Mouse (Mus musculus) intestine, postnatal 0 days (tissue): Measurements from ENCODE around the gene Casp9. TPM values are rescaled to one million over a fixed set of nuclear protein-coding genes. Genes with fewer than 3 reads are reported as not detected.

Experiments
- ATAC-seq: fragments of 200-750 bp; cut with Nextera tagmentation; 2 replicates; pipeline ENCODE4 v1.8.0; 2017; ENCODE audit warnings: mild to moderate bottlenecking, moderate TSS enrichment, moderate library complexity
- H3K27ac ChIP-seq: fragments of 300-500 bp; sonication (generic); 2 replicates; pipeline ENCODE4 v1.5.1; 2014; ENCODE audit warnings: mild to moderate bottlenecking, low read depth, low read length, moderate library complexity
- H3K27me3 ChIP-seq: fragments of 300-500 bp; sonication (generic); replicated peaks from 2 replicates; pipeline ENCODE4 v1.6.1; 2014; ENCODE audit warnings: low read length, mixed read lengths; ENCODE audit not compliant: control insufficient read depth, insufficient read depth
- H3K36me3 ChIP-seq: fragments of 300-500 bp; sonication (generic); 2 replicates; pipeline ENCODE4 v1.6.1; 2014; ENCODE audit warnings: mild to moderate bottlenecking, moderate library complexity; ENCODE audit not compliant: control insufficient read depth, insufficient read depth
- H3K4me1 ChIP-seq: fragments of 300-500 bp; sonication (generic); replicated peaks from 2 replicates; pipeline ENCODE4 v1.6.1; 2014; ENCODE audit warnings: antibody characterized with exemption, low read length, mixed read lengths; ENCODE audit not compliant: control insufficient read depth, insufficient read depth
- H3K4me2 ChIP-seq: fragments of 300-500 bp; sonication (generic); replicated peaks from 2 replicates; pipeline ENCODE4 v1.6.1; 2014; ENCODE audit warnings: low read depth, mild to moderate bottlenecking, moderate library complexity
- H3K4me3 ChIP-seq: fragments of 300-500 bp; sonication (generic); 2 replicates; pipeline ENCODE4 v1.5.1; 2014; ENCODE audit warnings: low read depth, low read length
- H3K9ac ChIP-seq: fragments of 300-500 bp; sonication (generic); 2 replicates; pipeline ENCODE4 v1.6.1; 2014; ENCODE audit warnings: mild to moderate bottlenecking, low read depth, low read length
- H3K9me3 ChIP-seq: fragments of 300-500 bp; sonication (generic); 2 replicates; pipeline ENCODE4 v1.6.1; 2016; ENCODE audit warnings: mixed run types; ENCODE audit not compliant: control insufficient read depth
- CTCF ChIP-seq: sonication (generic); IDR thresholded peaks from 2 replicates; pipeline ENCODE4 v1.5.1; 2016; ENCODE audit warnings: low read depth, mild to moderate bottlenecking, control low read depth, antibody characterized with exemption, moderate library complexity
- WGBS: fragments of 180-500 bp; shearing (Covaris S2); extraction: QIAGEN DNeasy Blood & Tissue Kit; methylation state at CpG from one replicate; pipeline ENCODE4 v1.1.7; 2014; 5-methylcytosine and 5-hydroxymethylcytosine counted together
- polyA plus RNA-seq: library from polyadenylated mRNA; unstranded; fragments of >200 nt; fragmentation: Nextera tagmentation; extraction: Ambion mirVana; gene quantifications from 2 replicates; pipeline ENCODE4 v1.2.1, GENCODE M21; 2015

Casp9 gene
- polyA plus RNA-seq, 1 experiment from 2014 or later = 13.4 TPM

- peaks cover 15% of the 10 kb centered on the region for H3K36me3 ChIP-seq
- 27% methylated on average over 3 of the region's 3 CpGs for WGBS
- no peaks in the 10 kb centered on the region for H3K9me3 ChIP-seq
- peak overlapping the region; percentile 75 for H3K4me3 ChIP-seq
- no peak for TF ChIP-seq CTCF
- peak overlapping the region; percentile 84 for H3K9ac ChIP-seq
- peak overlapping the region; percentile 84 for H3K4me2 ChIP-seq
- H3K4me1 ChIP-seq = peaks cover under 1% of the 10 kb centered on the region; the same call in 1 of the 2 replicates
- no peaks in the 10 kb centered on the region for H3K27me3 ChIP-seq
- H3K27ac ChIP-seq = peak overlapping the region; percentile 69
- no peak for ATAC-seq
These were observed 3.7 kb upstream of the Casp9 start for GRCm38 (mm10) chr4:141789564-141790218.

DNA sequence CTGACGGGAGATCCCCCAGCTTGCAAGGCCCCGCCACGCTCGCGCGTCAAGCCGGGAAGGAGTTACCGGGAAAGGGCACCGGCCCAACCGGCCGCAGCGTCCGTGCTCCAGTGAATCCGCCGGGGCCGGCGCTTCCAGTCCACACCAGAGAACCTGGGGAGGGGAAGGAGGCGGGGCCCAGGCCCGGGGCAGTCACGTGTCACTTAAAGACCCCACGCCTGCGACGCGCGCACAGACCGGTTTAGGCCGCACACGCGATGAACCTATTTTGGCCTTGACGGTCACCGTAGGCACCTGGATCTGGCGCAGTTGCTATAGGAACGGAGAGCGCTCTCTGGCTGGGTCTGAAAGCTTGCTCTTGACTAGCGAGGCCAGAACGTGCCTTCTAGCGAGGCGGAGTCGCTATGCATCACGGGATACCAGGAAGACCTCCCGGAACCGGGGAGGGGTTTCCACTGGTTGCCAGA is 2.9 kb upstream of the Casp9 start, which contains the start of gene Dnajc16:
Dnajc16 (minus strand) TSS at position 408 of the 467 bp plus-strand sequence.
- H3K4me2 ChIP-seq = peak within 1 kb of the TSS; percentile 84
- 0% methylated on average over 40 of the region's 42 CpGs for WGBS
- H3K9ac ChIP-seq = peak within 1 kb of the TSS; percentile 84
- peak within 1 kb of the TSS; percentile 75 for H3K4me3 ChIP-seq
- H3K36me3 ChIP-seq = peaks cover 7% of the 10 kb centered on the region
- H3K27ac ChIP-seq = peak within 1 kb of the TSS; percentile 69
- ATAC-seq = peak; percentile 86
- TF ChIP-seq CTCF = no peak; the same call in none of the 2 replicates
- no peaks in the 10 kb centered on the region for H3K27me3 ChIP-seq
- peaks cover 7% of the 10 kb centered on the region; the same call in 1 of the 2 replicates for H3K4me1 ChIP-seq
- no peaks in the 10 kb centered on the region for H3K9me3 ChIP-seq

DNA sequence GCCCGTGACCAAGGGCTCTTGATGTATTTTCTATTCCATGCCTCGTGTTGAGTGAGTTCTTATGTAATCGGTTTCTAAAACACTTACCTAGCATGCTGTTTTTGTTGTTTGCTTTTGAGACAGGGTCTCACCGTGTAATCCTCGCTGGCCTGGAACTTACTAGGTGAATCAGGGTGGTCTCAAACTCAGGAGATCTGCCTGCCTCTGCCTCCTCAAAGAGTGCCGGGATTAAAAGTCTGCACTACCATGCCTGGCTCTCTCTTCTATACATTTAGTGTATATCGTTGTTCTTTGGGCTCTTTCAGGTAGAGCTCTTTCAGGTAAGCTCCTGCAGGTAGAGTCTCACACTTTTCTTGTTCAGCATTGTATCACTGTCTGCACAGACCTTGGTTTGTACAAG is 1.9 kb upstream of the Casp9 start:
- H3K4me2 ChIP-seq = no peak overlapping the region
- H3K4me3 ChIP-seq = no peak overlapping the region
- peaks cover 6% of the 10 kb centered on the region; the same call in 1 of the 2 replicates for H3K36me3 ChIP-seq
- H3K9me3 ChIP-seq = no peaks in the 10 kb centered on the region
- WGBS = 84% methylated on average over 7 of the region's 7 CpGs
- no peaks in the 10 kb centered on the region for H3K27me3 ChIP-seq
- H3K9ac ChIP-seq = no peak overlapping the region
- ATAC-seq = no peak
- no peak for TF ChIP-seq CTCF
- peaks cover 7% of the 10 kb centered on the region; the same call in 1 of the 2 replicates for H3K4me1 ChIP-seq
- no peak overlapping the region for H3K27ac ChIP-seq

- H3K4me1 ChIP-seq = peaks cover 7% of the 10 kb centered on the region; the same call in 1 of the 2 replicates
- H3K9me3 ChIP-seq = no peaks in the 10 kb centered on the region
- TF ChIP-seq CTCF = no peak
- H3K4me3 ChIP-seq = no peak overlapping the region
- H3K27ac ChIP-seq = no peak overlapping the region
- ATAC-seq = no peak
- 81% methylated on average over 8 of the region's 8 CpGs for WGBS
- H3K27me3 ChIP-seq = no peaks in the 10 kb centered on the region
- peaks cover 9% of the 10 kb centered on the region for H3K36me3 ChIP-seq
- H3K4me2 ChIP-seq = no peak overlapping the region
- no peak overlapping the region for H3K9ac ChIP-seq
These were observed 1.5 kb upstream of the Casp9 start for GRCm38 (mm10) chr4:141791951-141792350.

- Histone ChIP-seq H3K27ac (peak overlapping the region; percentile 94), H3K4me3 (peak overlapping the region; percentile 76), H3K36me3 (peaks cover 13% of the 10 kb centered on the region), H3K9ac (0 out of 2 replicates have a peak overlapping the region, but pooled peaks have one; percentile 77), H3K27me3 (no peaks in the 10 kb centered on the region), H3K4me1 (peaks cover 7% of the 10 kb centered on the region; the same call in 1 of the 2 replicates), H3K9me3 (no peaks in the 10 kb centered on the region), H3K4me2 (peak overlapping the region; percentile 71)
- no peak for ATAC-seq
- TF ChIP-seq CTCF = no peak
- WGBS = 11% methylated on average over 10 of the region's 10 CpGs
These were observed 694 bp upstream of the Casp9 start for GRCm38 (mm10) chr4:141792554-141793281.

- Histone ChIP-seq H3K4me2 (peak overlapping the region; percentile 71), H3K9me3 (no peaks in the 10 kb centered on the region), H3K4me3 (peak overlapping the region; percentile 76), H3K27ac (peak overlapping the region; percentile 94), H3K4me1 (peaks cover 7% of the 10 kb centered on the region; the same call in 1 of the 2 replicates), H3K27me3 (no peaks in the 10 kb centered on the region), H3K9ac (peak overlapping the region; percentile 77), H3K36me3 (peaks cover 11% of the 10 kb centered on the region)
- no peak for ATAC-seq
- TF ChIP-seq CTCF = no peak
- 7% methylated on average over 5 of the region's 5 CpGs for WGBS
These were observed 732 bp downstream of the Casp9 start for GRCm38 (mm10) chr4:141794152-141794535.
